Comparison of ENCODE assay signal across 18 mouse cellular contexts in genomic region chr2:163540231-163541117, GRCm38 (mm10). TPM values are rescaled to one million over a fixed set of nuclear protein-coding genes. Genes with fewer than 3 reads are reported as not detected.
DNase-seq lines count a peak whose midpoint lies in the region; ATAC-seq lines count a peak whose summit lies in the region.
"Had no signal": no experiment of that assay in that cellular context is flagged by ENCODE, and none has a peak within 500 bp of the region (broad histone marks: within the 10 kb centered on the region; RNA-seq: fewer than 3 reads in every experiment).

No protein-coding gene starts in this region.

- H3K36me3 ChIP-seq in intestine, embryonic 16.5 days (ENCODE audit: control insufficient read depth, insufficient read depth, low read length) = no peaks in the 10 kb centered on the region
- no peaks in the 10 kb centered on the region for H3K36me3 ChIP-seq in stomach, embryonic 14.5 days (ENCODE audit: control insufficient read depth, insufficient read depth, low read length)
- no peaks in the 10 kb centered on the region for H3K36me3 ChIP-seq in limb, embryonic 10.5 days
- no peaks in the 10 kb centered on the region for H3K36me3 ChIP-seq in hindbrain, embryonic 10.5 days

- peak overlapping the region; percentile 69 for H3K9ac ChIP-seq in intestine, embryonic 16.5 days (ENCODE audit: low read depth, low read length)
- H3K9ac ChIP-seq in stomach, embryonic 14.5 days (replicated peaks; ENCODE audit: low read depth, low read length) = no peak overlapping the region

- DNase-seq in kidney, adult 9 months = peak; percentile 95
- peak; percentile 71 for DNase-seq in liver
- DNase-seq in limb, embryonic 10.5 days (ENCODE audit: low spot score) = no peak
- DNase-seq in left cerebral cortex, adult 11 months (ENCODE audit: low spot score) = no peak
- DNase-seq in lung, postnatal 36 days = no peak
- DNase-seq in hindbrain, embryonic 10.5 days (ENCODE audit: low spot score) = no peak
- DNase-seq: cerebellum, adult 11 months; gastrocnemius, postnatal 36 days; thymus, postnatal 25 days had no signal

- peak overlapping the region; percentile 35 for H3K4me2 ChIP-seq in intestine, embryonic 16.5 days (ENCODE audit: low read depth, low read length)
- H3K4me2 ChIP-seq in stomach, embryonic 14.5 days (replicated peaks; ENCODE audit: low read depth, low read length) = no peak overlapping the region

- peak overlapping the region; percentile 42 for H3K4me3 ChIP-seq in intestine, embryonic 16.5 days (ENCODE audit: low read length)
- no peak overlapping the region for H3K4me3 ChIP-seq in stomach, embryonic 14.5 days (ENCODE audit: low read depth, low read length)
- H3K4me3 ChIP-seq in limb, embryonic 10.5 days = no peak overlapping the region
- H3K4me3 ChIP-seq in hindbrain, embryonic 10.5 days = no peak overlapping the region

- 59% methylated on average over 9 of the region's 9 CpGs for WGBS in intestine, embryonic 16.5 days
- 59% methylated on average over 9 of the region's 9 CpGs for WGBS in stomach, embryonic 14.5 days
- WGBS in limb, embryonic 10.5 days = 83% methylated on average over 9 of the region's 9 CpGs
- 81% methylated on average over 9 of the region's 9 CpGs for WGBS in hindbrain, embryonic 10.5 days

- no peaks in the 10 kb centered on the region for H3K27me3 ChIP-seq in intestine, embryonic 16.5 days (replicated peaks; ENCODE audit: control insufficient read depth, insufficient read depth, low read length)
- no peaks in the 10 kb centered on the region for H3K27me3 ChIP-seq in stomach, embryonic 14.5 days (ENCODE audit: control insufficient read depth, insufficient read depth, low read length)
- H3K27me3 ChIP-seq in limb, embryonic 10.5 days (ENCODE audit: low read depth, poor library complexity, severe bottlenecking) = peaks cover 12% of the 10 kb centered on the region
- peaks cover 11% of the 10 kb centered on the region for H3K27me3 ChIP-seq in hindbrain, embryonic 10.5 days (ENCODE audit: insufficient read depth, poor library complexity, severe bottlenecking)

- H3K9me3 ChIP-seq in intestine, embryonic 16.5 days (ENCODE audit: control insufficient read depth, low read length) = no peaks in the 10 kb centered on the region
- no peaks in the 10 kb centered on the region for H3K9me3 ChIP-seq in stomach, embryonic 14.5 days (ENCODE audit: control insufficient read depth, low read depth, low read length)
- H3K9me3 ChIP-seq in limb, embryonic 10.5 days (replicated peaks) = no peaks in the 10 kb centered on the region
- no peaks in the 10 kb centered on the region for H3K9me3 ChIP-seq in hindbrain, embryonic 10.5 days

- H3K4me1 ChIP-seq in intestine, embryonic 16.5 days (ENCODE audit: control insufficient read depth, insufficient read depth, low read length) = peaks cover 8% of the 10 kb centered on the region
- peaks cover 9% of the 10 kb centered on the region; the same call in 1 of the 2 replicates for H3K4me1 ChIP-seq in stomach, embryonic 14.5 days (ENCODE audit: control insufficient read depth, insufficient read depth, low read length)
- no peaks in the 10 kb centered on the region for H3K4me1 ChIP-seq in limb, embryonic 10.5 days
- 0 out of 2 replicates have a peak, but pooled peaks cover 6% of the 10 kb centered on the region for H3K4me1 ChIP-seq in hindbrain, embryonic 10.5 days (replicated peaks)

- ATAC-seq in intestine, embryonic 16.5 days = peak; percentile 73
- 0 out of 2 replicates have a peak, but pooled peaks have one; percentile 46 for ATAC-seq in stomach, embryonic 14.5 days (ENCODE audit: insufficient number of reproducible peaks, insufficient read depth, low FRiP score, low read depth)
- ATAC-seq: forebrain, embryonic 16.5 days; hindbrain, postnatal 0 days; lung, postnatal 0 days; Patski had no signal

- H3K27ac ChIP-seq in intestine, embryonic 16.5 days (ENCODE audit: low read length) = peak overlapping the region; percentile 90
- no peak overlapping the region for H3K27ac ChIP-seq in stomach, embryonic 14.5 days (ENCODE audit: low read length)
- H3K27ac ChIP-seq in limb, embryonic 10.5 days = no peak overlapping the region
- no peak overlapping the region for H3K27ac ChIP-seq in hindbrain, embryonic 10.5 days
- H3K27ac ChIP-seq: hindbrain, postnatal 0 days had no signal

RNA-seq across cellular contexts. Expression of gene Hnf4a, which starts 33.9 kb away (rescaled TPM):
- 86.6 and 88.5 TPM in 2 replicates for polyA plus RNA-seq in intestine, embryonic 16.5 days (2015; fragmentation: Nextera tagmentation; extraction: Ambion mirVana)
- polyA plus RNA-seq in stomach, embryonic 14.5 days (2014; fragmentation: Nextera tagmentation; extraction: Ambion mirVana) = 18.7 and 18.9 TPM in 2 replicates
- polyA plus RNA-seq in limb, embryonic 10.5 days (2016; fragmentation: Nextera tagmentation; extraction: Ambion mirVana) = 0.06 TPM in 1 of 2 replicates, not detected in the other
- not detected in 2 replicates for polyA plus RNA-seq in hindbrain, embryonic 10.5 days (2016; fragmentation: Nextera tagmentation; extraction: Ambion mirVana)
- polyA plus RNA-seq: cortical plate, adult 2 months; hindbrain, postnatal 0 days; limb, embryonic 11.5 days had no signal

RNA-seq across cellular contexts. Expression of gene R3hdml, which starts 48.4 kb away (rescaled TPM):
- 0.20 and 0.24 TPM in 2 replicates for polyA plus RNA-seq in intestine, embryonic 16.5 days (2015; fragmentation: Nextera tagmentation; extraction: Ambion mirVana)
- polyA plus RNA-seq in stomach, embryonic 14.5 days (2014; fragmentation: Nextera tagmentation; extraction: Ambion mirVana) = not detected in 2 replicates
- not detected in 2 replicates for polyA plus RNA-seq in limb, embryonic 10.5 days (2016; fragmentation: Nextera tagmentation; extraction: Ambion mirVana)
- polyA plus RNA-seq in hindbrain, embryonic 10.5 days (2016; fragmentation: Nextera tagmentation; extraction: Ambion mirVana) = not detected in 2 replicates
- polyA plus RNA-seq: cortical plate, adult 2 months; forebrain, embryonic 16.5 days; heart, embryonic 16.5 days; limb, embryonic 11.5 days; Patski had no signal

Comparison
In these comparisons a context has a peak if more than half of its experiments do, and no peak if none do; other contexts are left out.
1. DNase-seq: peak in kidney, adult 9 months (single experiment) and liver (single experiment); none in limb, embryonic 10.5 days (single experiment), left cerebral cortex, adult 11 months (single experiment), lung, postnatal 36 days (single experiment) and hindbrain, embryonic 10.5 days (single experiment).
2. RNA of gene Hnf4a, which starts 33.9 kb away (polyA plus RNA-seq): 86.6 to 88.5 TPM in intestine, embryonic 16.5 days and 18.7 to 18.9 TPM in stomach, embryonic 14.5 days; 0.06 TPM in limb, embryonic 10.5 days and not detected in hindbrain, embryonic 10.5 days; every median in the first group is over 10 times any median in the second.